Mouse (Mus musculus) liver, embryonic 11.5 days (tissue): Measurements from ENCODE around the gene Sgk1. TPM values are rescaled to one million over a fixed set of nuclear protein-coding genes. Genes with fewer than 3 reads are reported as not detected.

Experiments used
- ATAC-seq: fragments of 200-750 bp; cut with Nextera tagmentation; replicated peaks from 2 replicates; pipeline ENCODE4 v1.8.0; 2017; ENCODE audit warnings: moderate number of reproducible peaks, mild to moderate bottlenecking, moderate TSS enrichment, moderate library complexity; ENCODE audit not compliant: low FRiP score
- DNase-seq: peaks from one replicate; pipeline ENCODE4 v3.0.0-alpha.2; 2017; ENCODE audit warnings: low spot score
- H3K27ac ChIP-seq: fragments of 300-500 bp; sonication (generic); 2 replicates; pipeline ENCODE4 v1.5.1; 2014; ENCODE audit warnings: mild to moderate bottlenecking, low read depth, low read length, control low read depth
- H3K27me3 ChIP-seq: fragments of 300-500 bp; sonication (generic); replicated peaks from 2 replicates; pipeline ENCODE4 v1.6.1; 2014; ENCODE audit warnings: low read length, mixed read lengths; ENCODE audit not compliant: control insufficient read depth, insufficient read depth
- H3K36me3 ChIP-seq: fragments of 300-500 bp; sonication (generic); 2 replicates; pipeline ENCODE4 v1.6.1; 2014; ENCODE audit warnings: mild to moderate bottlenecking, low read length, moderate library complexity, mixed read lengths; ENCODE audit not compliant: control insufficient read depth, insufficient read depth
- H3K4me1 ChIP-seq: fragments of 300-500 bp; sonication (generic); replicated peaks from 2 replicates; pipeline ENCODE4 v1.6.1; 2014; ENCODE audit warnings: low read length, mixed read lengths; ENCODE audit not compliant: control insufficient read depth, insufficient read depth
- H3K4me2 ChIP-seq: fragments of 300-500 bp; sonication (generic); 2 replicates; pipeline ENCODE4 v1.6.1; 2014; ENCODE audit warnings: mild to moderate bottlenecking, control low read depth, moderate library complexity
- H3K4me3 ChIP-seq: fragments of 300-500 bp; sonication (generic); 2 replicates; pipeline ENCODE4 v1.5.1; 2014; ENCODE audit warnings: low read depth, low read length, control low read depth
- H3K9ac ChIP-seq: fragments of 300-500 bp; sonication (generic); 2 replicates; pipeline ENCODE4 v1.6.1; 2014; ENCODE audit warnings: low read depth, low read length, control low read depth
- H3K9me3 ChIP-seq: fragments of 300-500 bp; sonication (generic); 2 replicates; pipeline ENCODE4 v1.6.1; 2016; ENCODE audit warnings: low read length, inconsistent platforms, mixed read lengths; ENCODE audit not compliant: control insufficient read depth
- WGBS: fragments of 180-500 bp; shearing (Covaris S2); extraction: QIAGEN DNeasy Blood & Tissue Kit; methylation state at CpG from one replicate; pipeline ENCODE4 v1.1.7; 2014; 5-methylcytosine and 5-hydroxymethylcytosine counted together
- polyA plus RNA-seq: library from polyadenylated mRNA; unstranded; fragments of >200 nt; fragmentation: Nextera tagmentation; extraction: Ambion mirVana; gene quantifications from 2 replicates; pipeline ENCODE4 v1.2.1, GENCODE M21; 2014

Sgk1 gene
- polyA plus RNA-seq, 1 experiment from 2014 or later = 20.2 TPM

GRCm38 (mm10) chr10:21978421-21978820 is 96.4 kb downstream of the Sgk1 start:
- H3K9ac ChIP-seq = no peak overlapping the region
- ATAC-seq (no peak), DNase-seq (no peak)
- WGBS = 81% methylated on average over 9 of the region's 9 CpGs
- H3K27me3 ChIP-seq = no peaks in the 10 kb centered on the region
- no peaks in the 10 kb centered on the region for H3K36me3 ChIP-seq
- H3K27ac ChIP-seq = no peak overlapping the region
- no peaks in the 10 kb centered on the region for H3K4me1 ChIP-seq
- H3K4me2 ChIP-seq = no peak overlapping the region
- no peak overlapping the region for H3K4me3 ChIP-seq
- no peaks in the 10 kb centered on the region for H3K9me3 ChIP-seq

GRCm38 (mm10) chr10:21979286-21979965 is 97.4 kb downstream of the Sgk1 start:
- 92% methylated on average over 5 of the region's 5 CpGs for WGBS
- no peak overlapping the region for H3K4me3 ChIP-seq
- no peaks in the 10 kb centered on the region for H3K27me3 ChIP-seq
- DNase-seq (no peak), ATAC-seq (no peak)
- H3K27ac ChIP-seq = no peak overlapping the region
- no peak overlapping the region for H3K9ac ChIP-seq
- H3K36me3 ChIP-seq = no peaks in the 10 kb centered on the region
- no peak overlapping the region for H3K4me2 ChIP-seq
- no peaks in the 10 kb centered on the region for H3K4me1 ChIP-seq
- H3K9me3 ChIP-seq = no peaks in the 10 kb centered on the region

GRCm38 (mm10) chr10:21980780-21981435 is 98.9 kb downstream of the Sgk1 start:
- H3K4me3 ChIP-seq = no peak overlapping the region
- no peak for ATAC-seq
- H3K9ac ChIP-seq = no peak overlapping the region
- no peaks in the 10 kb centered on the region for H3K27me3 ChIP-seq
- DNase-seq = no peak
- no peaks in the 10 kb centered on the region for H3K4me1 ChIP-seq
- H3K36me3 ChIP-seq = no peaks in the 10 kb centered on the region
- H3K4me2 ChIP-seq = no peak overlapping the region
- H3K27ac ChIP-seq = no peak overlapping the region
- H3K9me3 ChIP-seq = no peaks in the 10 kb centered on the region
- WGBS = 78% methylated on average over 6 of the region's 6 CpGs

- no peaks in the 10 kb centered on the region for H3K36me3 ChIP-seq
- no peak overlapping the region for H3K4me2 ChIP-seq
- no peak overlapping the region for H3K9ac ChIP-seq
- 69% methylated on average over 2 of the region's 2 CpGs for WGBS
- DNase-seq (no peak), ATAC-seq (no peak)
- H3K4me3 ChIP-seq = no peak overlapping the region
- no peaks in the 10 kb centered on the region for H3K27me3 ChIP-seq
- H3K9me3 ChIP-seq = no peaks in the 10 kb centered on the region
- H3K4me1 ChIP-seq = no peaks in the 10 kb centered on the region
- H3K27ac ChIP-seq = no peak overlapping the region
Observed at GRCm38 (mm10) chr10:21982303-21982702, 100.3 kb downstream of the Sgk1 start.

GRCm38 (mm10) chr10:21988489-21988888 is 106.5 kb downstream of the Sgk1 start:
- Histone ChIP-seq H3K9ac (no peak overlapping the region), H3K4me3 (no peak overlapping the region), H3K9me3 (no peaks in the 10 kb centered on the region), H3K36me3 (no peaks in the 10 kb centered on the region), H3K27ac (no peak overlapping the region), H3K4me1 (no peaks in the 10 kb centered on the region), H3K27me3 (peaks cover 11% of the 10 kb centered on the region), H3K4me2 (no peak overlapping the region)
- ATAC-seq (no peak), DNase-seq (no peak)
- 75% methylated on average over 5 of the region's 5 CpGs for WGBS

- peak; percentile 60 for DNase-seq
- Histone ChIP-seq H3K4me2 (peak overlapping the region; percentile 96), H3K36me3 (no peaks in the 10 kb centered on the region), H3K9me3 (no peaks in the 10 kb centered on the region), H3K9ac (no peak overlapping the region), H3K27me3 (peaks cover 11% of the 10 kb centered on the region), H3K27ac (peak overlapping the region; percentile 26; the same call in 1 of the 2 replicates), H3K4me3 (peak overlapping the region; percentile 34), H3K4me1 (no peaks in the 10 kb centered on the region)
- WGBS = 13% methylated on average over 17 of the region's 17 CpGs
- no peak for ATAC-seq
Observed at GRCm38 (mm10) chr10:21991351-21991840, 109.4 kb downstream of the Sgk1 start.

- 16% methylated on average over 17 of the region's 17 CpGs for WGBS
- Histone ChIP-seq H3K4me1 (no peaks in the 10 kb centered on the region), H3K4me2 (peak overlapping the region; percentile 96), H3K27me3 (peaks cover 11% of the 10 kb centered on the region), H3K4me3 (peak overlapping the region; percentile 67; the same call in 1 of the 2 replicates), H3K27ac (no peak overlapping the region), H3K36me3 (peaks cover 3% of the 10 kb centered on the region; the same call in 1 of the 2 replicates), H3K9me3 (no peaks in the 10 kb centered on the region), H3K9ac (no peak overlapping the region)
- DNase-seq (peak; percentile 40), ATAC-seq (no peak)
Observed at GRCm38 (mm10) chr10:21991986-21992833, 110.2 kb downstream of the Sgk1 start.

GRCm38 (mm10) chr10:21992834-21993514 is 111.0 kb downstream of the Sgk1 start:
- Histone ChIP-seq H3K27me3 (peaks cover 11% of the 10 kb centered on the region), H3K36me3 (peaks cover 6% of the 10 kb centered on the region; the same call in 1 of the 2 replicates), H3K9me3 (no peaks in the 10 kb centered on the region), H3K4me3 (peak overlapping the region; percentile 67), H3K9ac (no peak overlapping the region), H3K4me1 (no peaks in the 10 kb centered on the region), H3K27ac (no peak overlapping the region), H3K4me2 (peak overlapping the region; percentile 96)
- 1% methylated on average over 30 of the region's 30 CpGs for WGBS
- peak; percentile 69 for DNase-seq
- peak; percentile 50 for ATAC-seq
